Mouse (Mus musculus) E14TG2a.4 (cell line): ENCODE measurements at regions not wholly inside any gene's neighbourhood (a gene's known extent, or its start where the extent isn't known, plus 50 kb on each side); places are given as distances from the start of the nearest gene placed in this dataset.

Experiments
- CTCF ChIP-seq: conservative IDR thresholded peaks from 2 replicates; pipeline ENCODE4 v1.5.1; 2014; ENCODE audit warnings: low read length
- NANOG ChIP-seq: IDR thresholded peaks from 2 replicates; pipeline ENCODE4 v1.6.1; 2014; ENCODE audit warnings: borderline replicate concordance, low read length, mixed read lengths
- POU5F1 ChIP-seq: IDR thresholded peaks from 2 replicates; pipeline ENCODE4 v1.6.1; 2014; ENCODE audit warnings: low read length, borderline replicate concordance

- TF ChIP-seq CTCF (no peak), POU5F1 (no peak), NANOG (no peak)
These were observed 93.1 kb upstream of the Plcl2 start for GRCm38 (mm10) chr17:50416119-50416518.
